Mouse (Mus musculus) layer of hippocampus, adult 9-10 months (tissue): Measurements from ENCODE around the gene Magi1.

ENCODE experiments used
- DNase-seq: peaks from one replicate; pipeline ENCODE4 v3.0.0; 2022; ENCODE audit warnings: low spot score

Gene Magi1

DNA sequence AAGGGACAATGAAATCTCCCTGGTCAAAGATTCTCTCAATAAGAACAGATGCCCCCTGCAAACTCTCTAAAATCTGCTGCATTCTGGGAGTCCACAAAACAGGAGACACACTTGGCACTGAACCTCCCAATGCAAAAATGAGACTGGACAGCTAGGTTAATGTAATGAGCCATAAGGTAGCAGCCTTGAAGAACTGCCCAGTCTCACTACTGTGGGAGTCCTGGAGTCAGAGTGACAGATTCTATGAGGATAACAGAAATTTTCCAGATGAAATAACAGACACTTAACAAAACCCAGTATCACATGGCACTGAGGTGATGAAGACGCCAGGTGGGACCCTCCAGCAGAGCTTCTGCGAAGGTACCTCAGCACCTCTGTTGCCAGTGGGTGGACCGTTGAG, 393.7 kb downstream of the Magi1 start:
- DNase-seq = no peak

GRCm38 (mm10) chr6:93877337-93877736, 406.4 kb downstream of the Magi1 start:
- DNase-seq = no peak

DNA sequence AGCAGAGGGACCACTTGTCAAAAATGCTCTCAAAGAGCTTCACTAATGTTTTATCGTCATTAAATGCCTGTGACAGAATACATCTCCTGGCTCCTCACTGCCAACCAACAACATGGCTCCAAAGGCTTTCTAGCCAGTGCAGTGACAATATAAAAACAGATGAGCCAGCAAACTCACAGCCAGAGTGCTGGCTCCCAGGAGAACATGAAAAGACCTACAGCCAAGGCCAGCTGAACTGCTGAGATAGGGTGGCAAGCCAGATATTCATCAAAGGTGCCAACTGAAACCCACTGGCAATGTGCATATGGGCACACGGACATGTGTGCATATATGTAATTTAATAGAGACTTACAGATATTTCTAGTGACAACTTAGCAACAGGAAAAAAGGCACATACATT, 408.8 kb downstream of the Magi1 start:
- DNase-seq = no peak

- no peak for DNase-seq
Observed at GRCm38 (mm10) chr6:93874376-93874775, 409.3 kb downstream of the Magi1 start.

DNA sequence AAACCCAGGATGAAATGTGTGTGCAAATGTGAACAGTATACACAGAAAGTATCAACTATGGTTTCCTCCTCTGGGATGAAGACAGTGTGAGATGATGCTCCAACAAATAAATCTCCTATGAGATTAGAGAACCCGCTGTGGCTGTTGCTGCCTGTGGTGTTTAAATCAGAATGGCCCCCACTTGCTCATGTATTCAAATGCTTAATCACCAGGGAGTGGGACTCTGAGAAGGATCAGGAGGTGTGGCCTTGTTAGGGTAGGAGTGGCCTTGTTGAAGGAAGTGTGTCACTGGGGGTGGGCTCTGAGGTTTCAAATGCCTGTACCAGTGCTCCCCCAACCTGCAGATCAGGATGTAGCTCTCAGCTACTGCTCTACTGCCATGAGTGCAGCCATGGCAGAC, 410.2 kb downstream of the Magi1 start:
- DNase-seq = no peak

DNA sequence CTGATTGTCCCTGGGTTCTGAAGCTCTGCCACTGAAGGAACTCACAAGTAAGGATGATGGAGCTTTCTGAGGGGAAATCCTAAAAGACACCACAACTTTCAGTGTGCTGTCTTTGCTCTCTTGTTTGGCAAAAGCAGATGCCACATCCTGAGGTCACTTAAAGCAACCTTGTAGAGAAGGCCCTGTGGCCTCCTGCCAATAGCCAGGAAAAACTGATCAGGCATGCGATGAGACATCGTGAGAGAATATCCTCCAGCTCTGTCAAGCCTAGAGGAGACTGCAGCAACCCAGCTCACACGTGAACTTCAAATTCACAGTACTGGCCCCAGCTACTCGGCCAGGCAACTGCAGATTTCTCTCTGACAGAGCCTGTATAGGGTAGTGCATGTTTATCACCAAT, 412.2 kb downstream of the Magi1 start:
- DNase-seq = no peak

DNA sequence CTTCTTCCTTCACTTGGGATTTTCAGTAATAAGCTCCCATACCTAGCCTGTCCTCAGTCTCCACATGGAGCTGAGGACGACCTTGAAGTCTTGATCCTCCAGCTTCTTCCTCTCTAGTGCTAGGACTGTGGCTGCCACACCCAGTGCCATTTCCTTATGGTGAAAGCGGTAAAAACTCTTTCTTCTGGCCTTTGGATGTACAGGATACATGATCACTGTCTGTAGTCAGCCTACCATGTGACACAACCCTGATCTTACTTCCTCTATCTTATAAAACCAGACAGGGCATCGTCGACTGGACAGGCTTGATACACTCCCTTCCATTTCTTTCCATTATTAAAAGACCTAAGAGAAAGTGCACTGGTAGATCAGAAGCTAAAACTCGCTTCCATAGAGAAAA, 413.7 kb downstream of the Magi1 start:
- no peak for DNase-seq

- no peak for DNase-seq
Observed at GRCm38 (mm10) chr6:93862263-93862662, 421.5 kb downstream of the Magi1 start.

DNA sequence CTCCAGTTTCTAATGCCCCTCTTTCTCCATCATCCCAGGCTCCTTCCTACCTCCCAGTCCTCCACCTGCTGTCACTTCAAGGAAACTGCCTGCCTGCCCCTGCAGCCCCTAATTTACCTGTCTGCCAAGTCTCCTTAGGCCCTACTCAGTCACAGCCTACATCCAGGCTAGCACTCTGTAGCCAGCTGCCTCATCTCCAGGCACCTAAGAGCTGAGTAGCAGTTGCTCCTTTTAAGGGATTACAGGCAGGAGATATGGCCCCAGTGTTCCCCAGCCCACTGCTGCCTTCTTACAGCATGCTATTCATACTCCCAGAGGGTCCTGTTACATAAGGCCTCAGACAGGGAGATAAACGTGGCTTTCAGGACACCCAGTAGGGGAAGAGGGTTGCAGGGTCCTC, 426.9 kb downstream of the Magi1 start:
- DNase-seq = no peak

DNA sequence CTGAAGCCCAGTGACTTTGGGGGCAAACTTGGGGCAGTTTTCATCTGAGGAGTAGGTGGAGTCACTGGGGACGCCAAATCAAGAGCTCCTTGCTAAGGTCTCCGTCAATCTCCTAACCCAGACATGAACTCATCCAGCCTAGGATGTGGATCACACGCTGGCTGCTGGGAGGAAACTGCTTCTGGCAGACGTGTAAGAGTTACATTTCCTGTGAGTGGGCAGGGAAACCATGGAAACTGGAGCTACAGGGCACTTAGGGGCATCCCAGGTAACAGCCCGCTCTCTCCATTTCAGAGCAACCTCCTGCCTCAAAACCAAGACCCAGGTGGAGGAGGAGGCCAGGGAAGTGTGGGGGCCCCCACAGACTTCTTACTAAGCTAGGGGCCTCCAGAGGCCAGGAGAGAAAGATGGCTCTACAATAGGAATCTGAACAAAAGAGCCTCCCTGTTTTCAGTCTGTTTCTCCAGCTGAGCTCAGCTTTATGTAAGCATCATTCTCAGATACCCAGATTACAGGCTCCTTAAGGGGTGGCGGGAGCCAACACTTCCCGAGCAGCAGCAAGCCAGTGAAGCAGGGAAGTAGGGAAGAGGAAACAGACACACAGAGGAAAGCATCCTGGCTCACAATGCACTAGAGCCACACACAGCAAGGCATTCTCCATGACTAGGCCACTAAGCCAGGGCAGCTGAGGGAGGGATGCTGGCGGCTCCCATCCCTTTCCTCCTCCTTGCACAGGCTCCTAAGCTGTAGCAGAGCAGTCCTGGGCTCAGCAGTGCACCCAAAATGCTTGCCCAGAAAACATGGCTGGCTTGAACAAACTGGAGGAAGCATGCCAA, 427.7 kb downstream of the Magi1 start:
- no peak for DNase-seq

DNA sequence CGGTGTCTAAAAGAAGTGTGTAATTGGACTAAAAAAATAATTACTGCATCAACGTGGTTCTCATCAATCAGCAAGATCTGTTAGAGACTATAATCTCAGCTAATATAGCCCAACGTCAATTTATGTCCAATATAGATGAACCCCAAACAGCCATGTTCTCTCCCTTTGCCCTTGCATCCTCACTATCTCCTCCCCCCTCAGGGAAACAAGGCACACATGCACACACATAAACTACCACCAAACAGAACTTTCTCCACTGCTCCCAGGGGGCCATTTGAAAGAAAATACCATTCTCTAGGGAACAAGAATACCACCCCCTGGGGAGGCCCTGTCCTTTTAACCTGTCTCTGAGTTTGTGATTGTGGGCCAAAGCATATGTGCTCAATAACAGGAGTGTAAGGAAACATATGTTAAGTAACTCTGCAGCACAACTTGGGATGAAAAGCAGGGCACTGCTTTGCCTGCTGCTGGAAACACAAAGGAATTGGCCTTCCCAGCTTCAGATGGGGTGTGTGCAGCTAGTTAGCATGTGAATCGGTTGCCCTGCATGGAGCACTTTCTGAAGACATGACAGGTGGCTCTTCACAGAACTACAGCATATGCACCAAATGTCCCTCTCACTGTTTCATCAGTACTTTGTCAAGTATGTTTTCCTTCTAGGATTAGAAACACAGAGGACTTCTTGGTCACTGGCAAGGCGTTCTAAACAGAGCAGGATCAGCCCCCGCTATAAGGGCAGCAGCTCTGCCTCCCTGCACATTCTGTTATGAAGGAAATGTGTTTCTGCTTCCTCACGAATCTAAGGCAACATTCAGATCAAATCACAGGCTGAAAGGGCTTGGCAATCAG, 434.6 kb downstream of the Magi1 start:
- no peak for DNase-seq

DNA sequence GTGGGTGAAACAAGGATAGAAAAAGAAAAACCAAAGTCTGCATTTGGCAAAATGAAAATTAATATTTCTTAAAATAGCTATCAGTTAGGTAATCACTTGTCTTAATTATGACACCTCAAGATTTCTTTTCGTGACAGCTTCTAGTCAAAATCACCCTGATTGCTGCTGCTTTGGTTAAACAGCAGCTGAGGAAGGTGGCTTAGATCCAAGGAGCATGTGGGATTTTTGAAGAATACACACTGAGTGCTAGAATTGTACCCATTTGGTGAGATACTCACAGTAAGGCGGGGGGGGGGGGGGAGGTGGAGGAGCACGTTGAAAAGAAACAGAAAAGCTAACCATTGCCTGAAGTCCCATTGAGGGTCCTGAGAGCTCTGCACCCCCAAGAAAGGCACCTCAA, 438.2 kb downstream of the Magi1 start:
- DNase-seq = peak; percentile 22

DNA sequence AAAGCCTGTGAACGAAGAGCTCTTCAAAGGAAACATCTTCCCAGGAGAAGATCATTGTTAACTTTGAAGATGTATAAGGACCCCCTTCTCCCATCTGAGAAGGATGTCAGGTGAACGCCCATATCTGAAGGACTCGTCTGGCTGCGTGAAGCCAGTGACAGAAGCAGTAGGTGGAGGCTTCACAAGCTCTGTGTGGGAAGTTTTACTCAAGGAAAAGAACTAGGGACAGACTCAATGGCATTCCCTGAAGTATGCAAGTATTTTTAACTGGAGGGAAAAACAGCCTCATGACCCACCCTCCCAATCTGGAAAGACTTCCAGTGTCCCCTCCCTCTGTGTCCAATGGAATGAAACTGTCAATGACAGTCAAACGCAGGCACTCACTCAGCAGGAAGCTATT, 438.6 kb downstream of the Magi1 start:
- no peak for DNase-seq

DNA sequence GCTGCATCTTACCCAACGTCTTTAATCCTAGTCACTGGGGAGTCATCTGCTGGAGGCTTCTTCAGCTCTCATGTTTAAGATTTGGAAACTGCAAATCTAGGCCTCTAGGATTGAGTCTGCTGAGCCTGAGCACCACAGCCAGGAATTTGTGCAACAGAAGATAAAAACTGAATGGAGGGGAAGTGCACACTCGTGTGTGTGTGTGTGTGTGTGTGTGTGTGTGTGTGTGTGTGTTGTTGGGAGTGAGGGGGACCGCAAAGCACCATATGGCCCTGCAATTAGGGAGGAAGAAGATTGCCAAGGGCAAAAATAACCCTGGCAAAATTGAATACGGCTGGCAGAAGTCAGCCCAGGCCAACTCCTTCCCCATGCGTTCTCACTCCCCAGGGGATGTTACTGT, 439.1 kb downstream of the Magi1 start:
- no peak for DNase-seq

DNA sequence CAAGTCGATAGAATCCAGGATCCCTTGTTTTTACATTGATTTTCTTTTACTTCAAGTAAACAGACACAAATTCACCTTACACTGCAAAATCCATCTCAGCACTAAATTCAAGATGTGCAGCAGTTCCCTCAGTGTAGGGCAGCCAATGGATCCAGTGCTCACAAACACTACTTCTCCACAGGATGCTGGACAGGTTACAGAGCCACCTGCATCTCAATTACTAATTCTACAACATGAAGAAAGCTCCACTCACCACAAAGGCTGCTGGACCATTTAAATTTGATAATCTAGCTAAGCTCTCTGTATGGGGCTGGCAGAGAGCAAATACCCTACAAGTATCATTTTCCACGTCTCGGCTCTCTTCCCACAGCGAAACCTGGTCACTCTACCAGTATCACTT, 445.3 kb downstream of the Magi1 start:
- no peak for DNase-seq

GRCm38 (mm10) chr6:93836585-93836984, 447.1 kb downstream of the Magi1 start:
- no peak for DNase-seq

GRCm38 (mm10) chr6:93835211-93835610, 448.5 kb downstream of the Magi1 start:
- DNase-seq = no peak

- DNase-seq = no peak
Observed at GRCm38 (mm10) chr6:93828262-93828661, 455.5 kb downstream of the Magi1 start.

DNA sequence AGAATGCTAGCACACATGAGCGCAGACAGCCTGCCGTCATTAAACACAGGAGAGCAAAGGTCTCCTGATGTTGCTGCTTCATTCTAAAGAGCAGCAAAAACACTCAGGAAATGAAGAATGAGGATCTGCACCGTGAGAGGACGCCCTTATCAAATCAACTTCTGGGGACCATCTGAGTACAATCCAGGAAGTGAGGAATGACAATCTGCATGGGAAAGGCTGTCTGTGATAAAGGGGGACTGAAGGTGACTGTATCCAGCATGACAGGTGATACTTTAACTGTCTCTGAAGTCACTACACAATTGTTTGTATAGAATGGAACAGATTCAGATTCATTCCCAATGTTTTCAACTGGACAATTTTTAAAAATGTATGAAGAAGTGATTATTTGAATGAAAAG, 456.8 kb downstream of the Magi1 start:
- no peak for DNase-seq

GRCm38 (mm10) chr6:93822221-93822897, 461.4 kb downstream of the Magi1 start:
- no peak for DNase-seq

- DNase-seq = no peak
Observed at GRCm38 (mm10) chr6:93821512-93821911, 462.2 kb downstream of the Magi1 start.

DNA sequence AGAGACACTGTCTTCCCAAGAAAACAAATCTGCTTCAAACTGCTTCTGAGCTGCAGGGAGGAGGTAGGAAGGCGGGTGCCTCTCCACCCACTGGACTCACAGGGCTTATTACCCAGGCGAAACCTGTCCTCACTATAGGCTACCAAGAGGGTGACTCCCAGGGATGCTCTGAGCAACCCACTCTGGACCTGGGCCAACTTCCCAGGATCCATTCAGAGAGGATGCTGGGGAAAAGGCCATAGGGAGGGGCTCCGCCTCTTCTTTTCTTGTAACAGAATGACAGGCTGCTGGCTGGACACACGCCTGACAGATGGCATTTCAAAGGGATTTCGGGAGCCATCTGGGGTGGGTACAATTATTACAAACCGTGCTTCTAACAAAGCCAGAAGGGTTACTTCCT, 463.8 kb downstream of the Magi1 start:
- peak; percentile 65 for DNase-seq

- no peak for DNase-seq
Observed at GRCm38 (mm10) chr6:93819282-93819681, 464.4 kb downstream of the Magi1 start.
